Mouse (Mus musculus): Measurements from ENCODE around the gene Sepsecs.

The Sepsecs gene

DNA sequence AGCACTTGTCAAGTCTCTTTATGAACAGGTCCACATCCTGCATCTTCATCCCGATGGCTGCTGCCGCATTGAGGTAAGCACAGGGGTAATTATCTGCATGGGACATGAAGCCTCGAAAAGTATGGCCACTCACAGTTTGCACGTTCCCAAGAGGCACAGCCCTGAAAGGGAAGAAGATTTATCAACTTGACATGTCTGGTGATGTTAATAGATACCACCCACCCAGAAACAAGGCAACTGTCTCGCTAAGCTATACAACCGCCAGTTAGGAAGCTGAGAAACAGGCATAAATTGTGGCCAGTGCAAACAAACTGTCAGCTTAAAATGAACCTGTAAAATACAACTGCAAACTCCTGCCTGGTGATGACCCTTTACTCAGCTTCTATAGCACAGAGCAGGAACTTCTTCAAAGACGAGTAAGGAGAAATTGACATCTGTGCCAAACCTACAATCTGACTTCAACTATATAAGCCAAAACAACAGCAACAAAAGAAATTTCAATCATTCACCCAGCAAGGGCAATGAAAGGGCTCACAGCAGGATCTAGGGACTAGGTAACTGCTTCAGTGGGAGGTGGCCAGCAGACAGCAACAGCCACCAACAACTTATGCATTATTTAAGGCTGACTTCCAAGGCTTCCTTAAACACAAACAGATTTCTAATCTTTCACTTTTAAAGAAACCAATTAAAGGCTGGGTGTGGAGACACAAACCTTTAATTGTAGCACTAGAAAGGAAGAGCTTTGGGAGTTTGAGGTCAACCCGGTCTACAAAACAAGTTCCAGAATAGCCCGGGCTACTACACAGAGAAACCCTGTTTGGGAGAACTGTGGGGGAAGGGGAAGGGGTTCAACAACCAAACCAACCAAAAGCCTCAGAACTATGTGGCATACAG, 25.3 kb downstream of the Sepsecs start:
- DNase-seq (ENCODE audit: low spot score in 2 of 2), result no peak

DNA sequence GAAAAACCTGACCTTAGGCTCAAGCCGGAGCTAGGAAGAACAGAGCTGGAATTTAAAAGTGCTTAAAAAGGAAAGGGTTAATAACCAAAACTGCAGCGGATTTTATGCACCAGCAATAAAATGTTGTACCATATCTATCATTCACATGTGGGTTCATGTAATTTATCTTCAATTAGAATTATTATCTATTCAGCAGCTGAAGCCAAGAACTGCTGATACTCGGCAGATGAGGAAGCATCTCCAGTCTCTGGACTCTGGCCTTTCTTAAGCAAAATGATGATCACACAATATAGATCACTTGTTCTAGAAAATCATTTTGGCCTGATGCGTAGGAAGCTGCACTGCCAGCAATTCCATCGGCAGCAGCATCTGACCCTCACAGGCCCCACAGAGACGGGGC, 27.8 kb downstream of the Sepsecs start:
- DNase-seq (ENCODE audit: low spot score in 2 of 2), result no peak

DNA sequence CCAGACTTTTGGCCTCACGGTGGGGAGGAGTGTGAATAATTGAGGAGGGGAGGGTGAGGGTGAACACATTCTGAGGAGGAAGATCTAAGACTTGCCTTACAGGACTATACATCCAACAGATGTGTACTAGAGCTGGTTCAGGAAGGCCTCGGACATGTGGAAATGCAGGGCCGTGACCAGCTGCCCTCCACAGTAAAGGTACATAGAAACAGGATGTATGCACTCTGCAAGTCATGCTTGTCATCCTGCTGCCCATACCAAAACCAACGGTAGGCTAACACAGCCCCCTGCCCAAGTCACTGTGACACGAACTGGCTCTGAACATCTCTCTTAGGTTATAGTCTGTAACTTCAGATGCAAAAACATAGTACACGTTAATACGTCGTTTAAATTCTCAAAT, 30.6 kb downstream of the Sepsecs start:
- DNase-seq (ENCODE audit: low spot score in 2 of 2), result no peak

DNA sequence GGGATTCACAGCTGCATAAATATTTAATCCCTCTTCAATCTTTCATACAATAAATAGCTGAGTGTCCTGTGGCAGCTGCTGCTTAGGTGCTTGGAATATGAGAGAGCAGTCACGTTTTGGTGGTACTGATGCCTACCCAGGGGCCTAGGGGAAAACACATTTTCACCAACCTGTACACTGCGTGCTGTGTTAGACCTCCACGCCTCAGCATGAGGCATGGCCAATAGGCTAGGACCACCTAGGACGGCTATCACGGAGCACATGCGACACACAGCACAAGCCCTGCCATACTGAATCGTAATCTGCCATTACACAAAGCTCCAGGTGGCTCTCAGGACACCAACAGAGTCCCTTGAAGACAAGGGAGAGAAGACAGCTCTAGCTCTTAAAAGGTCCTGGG, 31.5 kb downstream of the Sepsecs start:
- no peak for DNase-seq (ENCODE audit: low spot score in 2 of 2)

DNA sequence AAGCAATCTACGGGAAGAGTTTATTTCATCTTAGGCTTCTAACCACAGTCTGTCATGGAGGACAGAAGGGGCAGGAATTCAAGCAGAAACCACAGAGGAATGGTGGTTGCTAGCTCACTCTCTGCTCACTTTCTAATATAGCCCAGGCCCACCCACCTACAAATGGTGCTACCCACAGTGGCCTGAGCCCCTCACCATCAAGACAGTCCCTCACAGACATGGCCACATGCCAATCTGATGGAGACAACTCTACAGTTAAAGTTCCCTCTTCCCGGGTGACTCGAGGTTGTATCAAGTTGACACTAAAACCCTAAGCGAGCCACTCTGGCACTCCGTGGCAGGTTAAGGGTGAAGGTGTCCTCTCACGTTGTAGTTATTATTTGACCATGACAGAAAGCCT, 32.6 kb downstream of the Sepsecs start:
- DNase-seq (ENCODE audit: low spot score in 2 of 2), result no peak

DNA sequence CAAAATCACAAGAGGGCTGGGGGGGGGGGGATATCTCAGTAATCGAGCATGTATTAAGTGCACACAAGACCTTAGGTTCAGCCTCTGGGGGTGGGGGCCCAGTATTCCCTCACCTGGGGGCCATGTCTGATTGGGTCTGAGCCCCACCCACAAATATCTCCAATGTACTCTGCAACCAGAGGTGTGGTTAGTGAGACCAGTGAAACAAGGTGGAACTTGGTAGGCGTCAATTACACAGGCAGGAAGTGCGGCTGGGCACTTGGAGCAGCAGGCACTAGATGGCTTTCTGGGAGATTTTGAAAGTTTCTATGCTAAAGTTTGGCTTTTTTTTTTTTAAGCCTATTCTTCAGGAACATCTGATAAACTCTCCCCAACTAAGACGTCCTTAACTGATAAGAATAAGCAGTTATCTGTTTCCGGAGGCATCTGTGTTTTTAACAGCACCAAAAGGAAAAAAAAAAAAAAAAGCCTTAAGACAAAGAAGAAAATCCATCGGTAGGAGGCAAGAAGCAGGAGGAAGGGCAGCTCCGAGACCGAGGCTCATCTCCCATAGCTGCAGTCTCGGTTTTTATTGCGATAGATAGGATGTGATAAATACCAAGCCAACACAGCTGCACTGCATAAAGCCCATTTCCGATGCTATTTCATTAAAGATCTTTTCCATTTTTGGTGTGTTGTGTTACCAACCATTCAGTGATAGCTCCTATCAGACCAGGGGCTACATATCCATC, 33.3 kb downstream of the Sepsecs start:
- DNase-seq (ENCODE audit: low spot score in 2 of 2), result no peak

DNA sequence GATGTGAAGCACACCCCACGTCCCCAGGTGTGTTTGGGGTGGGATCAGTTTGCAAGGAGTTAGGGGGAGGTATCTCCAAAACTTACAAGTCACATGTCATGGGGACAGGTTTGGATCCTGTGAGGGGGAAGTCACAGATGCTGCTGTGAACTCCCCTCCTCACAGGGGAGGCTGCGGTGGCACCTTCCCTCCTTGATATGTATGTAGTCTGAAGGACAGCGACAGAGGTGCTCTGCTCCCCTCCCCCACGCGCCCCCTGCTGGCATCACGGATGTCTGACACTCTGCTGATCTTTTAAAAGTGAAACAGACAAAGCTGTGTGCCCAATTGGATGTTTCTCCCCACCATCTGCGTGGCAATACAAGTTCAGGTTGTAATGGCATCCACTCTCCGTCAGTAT, 35.5 kb downstream of the Sepsecs start:
- peak; percentile 52 to 60 for DNase-seq (ENCODE audit: low spot score in 2 of 2)

DNA sequence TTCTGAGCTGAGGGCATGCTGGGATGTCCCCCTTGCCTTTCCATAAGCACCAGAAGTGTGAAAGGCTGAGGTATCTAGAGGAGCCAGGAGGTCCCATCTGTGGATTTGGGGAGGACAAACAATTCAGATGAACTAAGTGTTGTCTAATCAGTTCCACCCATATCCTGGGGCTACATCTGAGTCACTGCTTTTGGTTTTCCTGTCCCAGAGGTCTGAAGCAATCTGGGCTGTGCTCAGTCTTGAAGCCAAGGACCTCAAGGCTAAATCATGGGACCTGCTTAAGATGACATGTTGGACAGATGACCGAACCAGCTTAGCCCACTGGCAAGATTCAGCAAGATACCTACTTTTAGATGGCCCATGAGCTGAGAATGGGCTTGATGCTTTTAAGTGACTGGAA, 39.0 kb downstream of the Sepsecs start:
- DNase-seq (ENCODE audit: low spot score in 2 of 2), result no peak

DNA sequence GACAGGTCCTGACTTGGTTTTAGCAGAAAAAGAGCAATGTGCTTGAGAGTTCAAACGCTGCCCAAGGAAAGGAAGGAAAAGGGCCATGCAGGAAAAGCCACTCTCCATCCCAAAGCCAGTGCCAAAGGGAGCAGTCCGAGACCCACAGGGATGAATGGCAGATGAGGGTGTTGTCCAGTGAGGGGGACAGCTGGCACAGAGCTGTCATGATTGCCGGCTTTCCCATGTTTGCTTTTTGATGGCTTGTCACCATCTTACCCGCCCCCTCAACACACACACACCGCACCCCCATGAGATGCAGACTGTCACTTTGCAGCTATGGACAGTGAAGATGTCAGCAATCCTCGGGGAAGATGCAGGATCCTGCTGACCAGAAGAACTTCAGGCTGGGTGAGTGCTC, 40.3 kb downstream of the Sepsecs start:
- DNase-seq (ENCODE audit: low spot score in 2 of 2), result no peak

DNA sequence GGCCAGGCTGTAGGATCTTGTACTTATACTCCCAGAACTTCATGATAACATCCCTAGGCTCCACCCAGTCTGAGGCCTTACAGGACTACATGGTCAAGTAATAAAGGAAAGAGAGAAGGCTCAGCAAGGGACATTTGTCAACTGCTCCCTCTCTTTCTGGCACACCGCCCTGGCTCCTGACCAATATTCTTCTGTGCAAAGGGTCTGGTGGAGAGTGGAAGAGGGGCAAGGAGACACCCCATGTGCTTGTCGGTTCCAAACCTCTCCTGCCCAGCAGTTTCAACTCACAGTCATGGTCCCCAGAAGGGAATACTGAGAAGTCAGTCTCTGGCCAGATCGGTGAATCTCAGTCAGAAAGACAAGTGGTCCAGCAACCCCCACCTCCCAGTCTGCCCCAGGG, 40.7 kb downstream of the Sepsecs start:
- peak in 1 of 2 experiments; percentile 45 for DNase-seq (ENCODE audit: low spot score in 2 of 2)

DNA sequence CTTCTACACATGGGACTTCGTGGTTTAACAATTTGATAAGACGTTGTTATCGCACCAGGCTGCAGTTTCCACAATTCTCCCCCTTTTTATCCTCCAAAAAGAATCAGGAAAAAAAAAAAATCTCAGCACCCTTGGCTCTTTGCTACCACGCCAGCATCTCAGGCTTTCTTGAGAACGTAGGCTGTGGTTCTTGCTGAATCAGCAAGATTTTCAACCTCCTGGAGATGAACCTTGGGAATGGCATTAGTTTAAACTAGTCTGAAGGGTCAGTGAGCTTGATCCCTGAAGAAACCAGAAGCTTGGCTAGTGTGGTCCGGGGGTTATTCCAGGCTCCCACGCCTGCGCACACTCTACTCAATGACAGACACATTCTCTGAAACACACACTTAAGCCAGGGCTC, 41.8 kb downstream of the Sepsecs start:
- DNase-seq (ENCODE audit: low spot score in 2 of 2), result no peak

DNA sequence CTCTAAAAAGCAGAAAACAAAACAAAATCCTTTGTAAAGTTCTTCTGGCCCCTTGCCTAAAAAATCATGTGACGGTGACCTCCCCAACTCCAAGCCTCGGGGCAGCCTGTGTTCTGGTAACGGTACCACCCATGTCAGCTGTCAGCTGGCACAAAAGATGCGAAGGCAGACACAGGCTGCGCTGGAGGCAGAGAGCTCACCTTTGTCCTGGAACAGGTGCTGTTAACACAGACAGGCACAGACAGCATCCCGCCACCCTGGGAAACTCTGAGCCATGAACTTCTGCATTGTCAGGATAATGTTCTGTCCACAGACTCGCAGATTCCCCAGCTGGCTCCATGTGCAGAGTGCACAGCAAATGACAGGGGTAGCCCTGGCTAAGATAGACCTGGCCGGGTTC, 43.4 kb downstream of the Sepsecs start:
- DNase-seq (ENCODE audit: low spot score in 2 of 2), result no peak

DNA sequence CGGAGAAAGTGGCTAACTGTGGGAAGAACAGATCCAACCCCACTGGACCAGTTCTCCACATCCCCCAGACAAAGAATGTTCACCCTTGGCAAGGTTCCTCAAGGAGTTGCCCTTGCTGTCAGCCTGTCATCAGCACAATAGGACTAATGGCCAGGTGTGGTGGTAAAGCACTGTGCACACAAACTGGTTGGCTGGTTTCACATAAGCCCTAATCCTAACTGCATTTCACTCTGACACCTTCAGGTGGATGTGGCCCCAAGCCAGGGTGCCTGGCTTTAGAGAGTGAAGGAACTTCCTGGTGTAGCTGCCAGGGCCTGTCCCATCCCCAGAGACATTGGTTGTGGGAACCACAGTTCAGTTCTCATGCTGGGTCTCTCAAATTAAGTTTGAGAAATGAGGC, 44.6 kb downstream of the Sepsecs start:
- no peak for DNase-seq (ENCODE audit: low spot score in 2 of 2)

DNA sequence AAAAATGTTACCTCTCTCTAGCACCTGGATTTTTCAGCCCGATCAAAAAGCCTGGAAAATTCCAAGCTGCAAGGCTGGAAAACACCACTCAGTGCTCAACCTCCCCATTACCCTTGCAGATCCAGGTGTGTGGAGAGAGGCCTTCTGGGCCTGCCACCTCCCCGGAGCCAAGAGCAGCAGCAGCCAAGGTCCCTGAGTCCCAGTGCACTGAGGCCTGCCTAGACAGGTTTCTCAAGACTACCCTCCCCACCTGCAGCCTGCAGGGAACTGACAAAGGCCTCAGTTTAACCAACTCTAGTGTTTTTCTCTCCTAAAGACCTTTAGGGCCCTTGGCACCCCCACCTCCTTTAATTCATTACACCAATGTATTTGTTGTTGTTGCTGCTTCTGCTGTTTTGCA, 46.4 kb downstream of the Sepsecs start:
- no peak for DNase-seq (ENCODE audit: low spot score in 2 of 2)

DNA sequence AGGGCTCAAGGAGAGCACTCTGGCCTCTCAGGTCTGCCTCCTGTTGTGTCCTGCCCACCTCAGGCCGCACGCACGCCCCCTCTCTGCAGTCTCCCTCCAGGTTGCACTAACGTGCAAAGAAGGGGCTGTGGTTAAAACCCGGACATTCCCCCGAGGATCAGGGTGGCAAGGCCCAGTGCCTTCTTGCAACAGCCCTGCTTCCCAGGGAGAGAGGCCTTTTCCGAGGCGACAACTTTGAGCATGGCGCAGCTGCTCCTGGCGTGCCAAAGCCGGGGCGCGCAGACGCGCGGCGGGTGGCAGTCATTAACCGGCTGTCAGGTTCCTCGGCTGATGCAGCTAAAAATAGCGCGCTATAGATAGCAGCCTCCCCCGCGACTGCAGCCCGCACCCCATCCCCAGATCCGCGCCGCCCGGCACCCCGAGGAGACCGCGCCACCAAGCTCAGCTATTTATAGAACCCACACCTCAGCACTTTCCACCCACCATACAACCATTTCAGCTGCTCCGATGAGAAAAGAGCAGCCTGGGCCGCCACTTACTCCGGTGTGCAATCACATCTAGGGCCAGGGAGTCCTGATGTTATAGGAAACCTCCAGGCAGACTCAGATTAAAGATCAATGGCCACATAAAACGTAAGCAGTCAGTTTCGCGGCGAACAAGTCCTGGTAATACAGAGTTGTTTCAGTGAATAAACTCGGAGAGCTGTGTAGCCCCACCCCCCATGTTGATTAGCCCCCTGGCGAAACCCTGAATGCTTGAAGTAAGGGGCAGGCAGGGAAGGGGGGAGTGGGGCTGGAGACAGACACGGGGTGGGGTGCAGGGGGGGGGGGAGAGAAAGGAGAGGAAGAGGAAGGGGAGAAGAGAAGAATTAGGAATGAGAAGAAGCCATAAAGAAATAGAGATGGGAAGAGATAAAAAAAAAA, 50.9 kb downstream of the Sepsecs start:
- DNase-seq (ENCODE audit: low spot score in 2 of 2), result peak; percentile 49 to 66

DNA sequence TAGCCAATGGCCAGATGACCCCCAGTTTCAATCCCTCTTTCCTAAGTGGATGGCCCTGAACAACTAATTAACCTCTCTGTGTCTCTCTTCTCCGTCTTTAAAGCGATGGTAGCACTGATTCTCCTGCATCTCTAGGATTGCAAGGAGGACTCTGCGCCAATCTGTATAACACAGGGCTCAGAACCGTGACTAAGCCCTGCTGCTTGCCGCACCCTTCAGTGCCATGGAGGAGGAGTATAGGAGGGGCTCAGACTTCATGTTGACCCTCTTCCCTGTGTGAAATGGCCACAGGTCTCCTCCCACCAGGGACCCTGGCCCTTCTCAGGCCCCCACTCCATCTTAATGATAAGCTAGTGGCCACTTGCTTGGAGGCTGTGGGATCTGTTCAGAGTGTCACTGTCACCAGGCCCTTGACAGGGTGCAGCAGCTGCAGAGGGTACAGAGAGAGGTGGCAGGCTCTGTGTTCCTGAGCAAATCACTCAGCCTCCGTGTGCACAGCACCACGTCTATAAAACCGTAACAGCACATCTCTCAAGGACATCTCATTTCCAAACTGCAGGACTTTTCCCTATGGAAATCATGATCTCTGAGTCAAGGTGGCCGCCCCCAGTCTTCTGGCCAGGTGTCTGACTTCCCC, 51.7 kb downstream of the Sepsecs start:
- DNase-seq (ENCODE audit: low spot score in 2 of 2), result no peak

DNA sequence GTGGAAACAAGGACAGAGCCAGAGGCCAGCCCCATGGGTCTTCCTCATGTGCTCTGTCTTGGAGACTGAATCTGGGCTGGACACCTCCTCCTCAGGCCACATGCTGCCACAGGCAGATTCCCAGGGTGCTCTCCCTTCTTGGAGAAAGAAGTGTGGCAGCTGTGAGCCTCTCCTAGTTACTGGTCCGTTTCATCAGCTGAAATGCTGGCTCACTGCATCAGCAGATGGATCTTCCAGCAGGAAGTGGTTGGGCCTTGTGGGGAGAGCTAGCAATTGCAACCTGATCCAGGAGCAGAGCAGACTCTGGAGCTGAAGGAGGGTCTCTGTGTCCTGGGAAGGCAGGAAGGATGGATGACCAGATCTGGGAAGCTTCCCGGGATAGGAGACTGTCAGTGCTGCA, 53.0 kb downstream of the Sepsecs start:
- peak in 1 of 2 experiments; percentile 45 for DNase-seq (ENCODE audit: low spot score in 2 of 2)

DNA sequence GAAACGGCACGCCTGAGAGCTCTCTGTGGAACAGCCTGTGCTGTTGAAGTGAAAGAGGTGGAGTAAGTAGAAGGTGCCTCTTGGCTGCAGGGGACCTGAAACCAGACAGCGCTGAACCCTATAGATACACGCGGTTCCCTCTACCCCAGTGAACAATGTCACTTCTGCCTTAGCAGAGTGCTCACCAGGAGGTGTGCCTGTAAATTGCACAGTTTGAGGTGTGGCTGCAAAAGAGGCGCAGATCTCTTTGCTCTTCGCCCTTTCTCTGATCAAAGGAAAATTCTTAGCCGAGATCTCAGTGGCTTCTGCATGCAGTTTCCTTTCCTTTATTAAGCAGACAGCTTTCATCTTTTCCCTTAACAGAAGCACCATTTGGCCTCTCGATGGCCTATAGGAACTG, 54.1 kb downstream of the Sepsecs start:
- DNase-seq (ENCODE audit: low spot score in 2 of 2), result no peak

DNA sequence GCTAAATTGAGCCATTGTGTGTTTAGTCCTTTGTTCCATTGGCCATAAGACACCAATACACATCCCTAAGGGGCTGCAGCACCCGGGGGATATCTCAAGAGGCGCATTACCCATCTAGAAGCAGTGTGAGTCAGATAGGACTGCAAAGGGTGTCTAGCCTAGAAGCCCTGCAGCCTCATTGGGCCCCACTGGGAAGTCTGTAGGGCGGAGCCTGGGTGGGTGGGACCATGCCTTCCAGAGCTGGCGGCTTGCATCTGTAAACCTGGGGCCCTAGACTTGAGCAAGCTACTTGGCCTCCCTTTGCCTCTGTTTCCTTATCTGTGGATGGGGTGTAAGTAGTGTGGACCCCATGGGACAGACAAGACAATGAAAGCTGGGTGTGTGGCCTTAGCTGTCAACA, 54.8 kb downstream of the Sepsecs start:
- no peak for DNase-seq (ENCODE audit: low spot score in 2 of 2)

DNA sequence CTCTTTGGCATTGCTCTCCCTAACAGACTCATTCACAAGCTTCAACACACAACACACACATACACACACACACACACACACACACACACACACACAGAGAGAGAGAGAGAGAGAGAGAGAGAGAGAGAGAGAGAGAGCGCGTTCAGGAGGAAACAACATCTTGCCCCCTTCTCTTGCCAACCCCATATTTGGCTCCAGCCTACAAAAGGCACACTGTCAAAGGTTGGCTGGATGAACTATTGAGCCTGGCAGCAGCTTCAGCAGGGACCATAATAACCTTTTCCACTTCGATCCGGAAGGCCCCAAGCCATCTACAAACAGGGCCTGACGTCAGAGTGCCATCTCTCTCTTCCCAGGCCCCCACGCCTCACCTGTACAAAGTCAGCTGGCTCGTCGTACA, 56.7 kb downstream of the Sepsecs start:
- DNase-seq (ENCODE audit: low spot score in 2 of 2), result no peak

DNA sequence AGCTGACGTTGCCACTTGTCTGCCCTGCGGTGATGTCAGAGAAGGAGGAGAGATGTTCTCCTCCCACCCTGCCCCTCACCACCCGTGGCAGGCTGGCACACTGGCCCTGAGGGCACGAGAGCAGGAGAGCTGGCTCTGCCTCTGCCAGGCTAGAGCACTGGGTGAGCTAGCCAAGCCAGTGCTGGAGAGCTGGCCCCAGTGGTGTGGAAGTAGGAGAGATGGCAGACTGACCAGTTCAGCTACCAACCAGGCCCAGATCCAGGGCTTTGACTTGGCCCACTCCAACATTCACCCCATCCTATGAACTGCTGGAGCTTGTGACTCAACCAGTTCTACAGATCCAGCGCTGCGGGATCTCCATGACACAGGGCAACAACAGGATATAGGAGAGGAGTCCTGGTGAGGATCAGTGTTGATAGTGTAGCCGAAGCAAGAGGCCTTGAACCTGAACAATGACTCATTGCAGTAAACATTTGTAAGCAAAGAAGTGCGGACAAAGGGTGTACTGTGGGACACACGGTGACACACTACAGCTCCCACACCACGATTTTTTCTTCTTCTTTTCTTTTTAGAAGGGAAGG, 58.1 kb downstream of the Sepsecs start:
- DNase-seq (ENCODE audit: low spot score in 2 of 2), result no peak

Measured in cerebellum, postnatal 4 days (tissue).